Mouse (Mus musculus) CH12.LX (cell line): ENCODE data around the gene Ccdc78. TPM values are rescaled to one million over a fixed set of nuclear protein-coding genes. Genes with fewer than 3 reads are reported as not detected.

ENCODE experiments used
- DNase-seq: peaks from one replicate; pipeline ENCODE4 v3.0.0-alpha.2; 2013; ENCODE audit errors: extremely low read depth
- H3K27ac ChIP-seq: 2 replicates; pipeline ENCODE4 v1.5.1; 2012; ENCODE audit warnings: low read depth, mild to moderate bottlenecking, control low read depth, moderate library complexity; ENCODE audit not compliant: insufficient read depth
- H3K27me3 ChIP-seq: replicated peaks from 2 replicates; pipeline ENCODE3; 2012; ENCODE audit warnings: inconsistent platforms
- H3K36me3 ChIP-seq, 2 experiments: replicated peaks in 1 of 2; 2 replicates each; pipeline versions ENCODE3 to v1.6.1; 2012; ENCODE audit warnings: inconsistent platforms in 1 of 2, low read length in 1 of 2, mild to moderate bottlenecking in 1 of 2, mixed read lengths in 1 of 2, moderate library complexity in 1 of 2; ENCODE audit not compliant: control insufficient read depth in 1 of 2, insufficient read depth in 1 of 2
- H3K4me1 ChIP-seq, 2 experiments: 2 replicates each; pipeline ENCODE4 v1.6.1; 2012; ENCODE audit warnings: inconsistent platforms in 1 of 2, moderate library complexity in 1 of 2; ENCODE audit not compliant: insufficient read depth in 2 of 2, control insufficient read depth in 1 of 2
- H3K4me2 ChIP-seq: 2 replicates; pipeline ENCODE4 v1.6.1; 2012; ENCODE audit warnings: low read depth, mild to moderate bottlenecking, control low read depth; ENCODE audit not compliant: poor library complexity, insufficient read depth, severe bottlenecking
- H3K4me3 ChIP-seq, 3 experiments: fragments of 150-350 bp in 1 of 3; sonication (generic) in 1 of 3; replicated peaks in 1 of 3; 2 replicates each; pipeline versions ENCODE3 to v1.5.1; 2011 to 2012; ENCODE audit warnings: low read depth in 2 of 3, low read length in 2 of 3, mild to moderate bottlenecking in 2 of 3, moderate library complexity in 2 of 3, control low read depth in 1 of 3, improper control_type of control experiment in 1 of 3, inconsistent platforms in 1 of 3, mixed read lengths in 1 of 3; ENCODE audit not compliant: poor library complexity in 1 of 3
- H3K79me2 ChIP-seq: replicated peaks from 2 replicates; pipeline ENCODE4 v1.6.1; 2012; ENCODE audit warnings: mild to moderate bottlenecking, moderate library complexity; ENCODE audit not compliant: control insufficient read depth, poor library complexity, insufficient read depth, severe bottlenecking; ENCODE audit errors: extremely low read depth
- H3K9ac ChIP-seq: 2 replicates; pipeline ENCODE4 v1.6.1; 2012; ENCODE audit warnings: low read depth, mild to moderate bottlenecking, control low read depth, moderate library complexity; ENCODE audit not compliant: insufficient read depth
- H3K9me3 ChIP-seq: replicated peaks from 2 replicates; pipeline ENCODE3; 2012; ENCODE audit warnings: low read length, inconsistent platforms, mixed read lengths
- BHLHE40 ChIP-seq: IDR thresholded peaks from 2 replicates; pipeline ENCODE4 v1.6.1; 2011; ENCODE audit warnings: mild to moderate bottlenecking, low read depth, low read length, improper control_type of control experiment
- CHD1 ChIP-seq: IDR thresholded peaks from 2 replicates; pipeline ENCODE4 v1.6.1; 2012; ENCODE audit warnings: low read depth, low read length, improper control_type of control experiment, inconsistent platforms
- CHD2 ChIP-seq: IDR thresholded peaks from 2 replicates; pipeline ENCODE4 v1.6.1; 2011; ENCODE audit warnings: low read length, improper control_type of control experiment
- CTCF ChIP-seq, 2 experiments: IDR thresholded peaks in 1 of 2; conservative IDR thresholded peaks in 1 of 2; 2 replicates each; pipeline ENCODE4 v1.5.1; 2011 to 2012; ENCODE audit warnings: low read depth in 2 of 2, low read length in 2 of 2, improper control_type of control experiment in 1 of 2, inconsistent platforms in 1 of 2, mild to moderate bottlenecking in 1 of 2, moderate library complexity in 1 of 2
- E2F4 ChIP-seq: IDR thresholded peaks from 2 replicates; pipeline ENCODE4 v1.6.1; 2011; ENCODE audit warnings: low read depth, low read length, improper control_type of control experiment; ENCODE audit not compliant: insufficient replicate concordance
- ETS1 ChIP-seq: conservative IDR thresholded peaks from 2 replicates; pipeline ENCODE4 v1.6.1; 2012; ENCODE audit warnings: low read depth, mild to moderate bottlenecking, inconsistent platforms, low read length, improper control_type of control experiment, moderate library complexity
- GABPA ChIP-seq: IDR thresholded peaks from 2 replicates; pipeline ENCODE4 v1.6.1; 2012; ENCODE audit warnings: low read depth, low read length, improper control_type of control experiment, inconsistent platforms; ENCODE audit not compliant: insufficient replicate concordance
- HCFC1 ChIP-seq: IDR thresholded peaks from 2 replicates; pipeline ENCODE4 v1.6.1; 2012; ENCODE audit warnings: low read depth, mild to moderate bottlenecking, inconsistent platforms, low read length, improper control_type of control experiment
- IRF4 ChIP-seq: IDR thresholded peaks from 2 replicates; pipeline ENCODE4 v1.6.1; 2014; ENCODE audit warnings: low read depth, mild to moderate bottlenecking, inconsistent platforms, low read length, improper control_type of control experiment
- JUND ChIP-seq: conservative IDR thresholded peaks from 2 replicates; pipeline ENCODE4 v1.6.1; 2011; ENCODE audit warnings: low read depth, low read length, improper control_type of control experiment
- KAT2A ChIP-seq: IDR thresholded peaks from 2 replicates; pipeline ENCODE4 v1.6.1; 2012; ENCODE audit warnings: low read length, improper control_type of control experiment, inconsistent platforms; ENCODE audit not compliant: insufficient replicate concordance
- MAFK ChIP-seq: IDR thresholded peaks from 2 replicates; pipeline ENCODE4 v1.6.1; 2011; ENCODE audit warnings: low read length, improper control_type of control experiment; ENCODE audit not compliant: insufficient replicate concordance
- MAX ChIP-seq: IDR thresholded peaks from 2 replicates; pipeline ENCODE4 v1.6.1; 2011; ENCODE audit warnings: low read length, improper control_type of control experiment
- MEF2A ChIP-seq: IDR thresholded peaks from 2 replicates; pipeline ENCODE4 v1.6.1; 2014; ENCODE audit warnings: low read depth, mild to moderate bottlenecking, inconsistent platforms, low read length, improper control_type of control experiment, borderline replicate concordance
- MXI1 ChIP-seq: IDR thresholded peaks from 2 replicates; pipeline ENCODE4 v1.6.1; 2011; ENCODE audit warnings: mild to moderate bottlenecking, low read depth, low read length, improper control_type of control experiment
- NELFE ChIP-seq: IDR thresholded peaks from 2 replicates; pipeline ENCODE4 v1.6.1; 2011; ENCODE audit warnings: low read depth, low read length, improper control_type of control experiment
- NRF1 ChIP-seq: IDR thresholded peaks from 2 replicates; pipeline ENCODE4 v1.6.1; 2014; ENCODE audit warnings: low read depth, mild to moderate bottlenecking, inconsistent platforms, low read length, improper control_type of control experiment, moderate library complexity
- PAX5 ChIP-seq: IDR thresholded peaks from 2 replicates; pipeline ENCODE4 v1.6.1; 2012; ENCODE audit warnings: low read length, inconsistent platforms, mixed read lengths
- POLR2A ChIP-seq: IDR thresholded peaks from 2 replicates; pipeline ENCODE4 v1.6.1; 2011; ENCODE audit warnings: low read depth, mild to moderate bottlenecking, improper control_type of control experiment, low read length
- RAD21 ChIP-seq: IDR thresholded peaks from 2 replicates; pipeline ENCODE4 v1.6.1; 2011; ENCODE audit warnings: low read depth, mild to moderate bottlenecking, low read length, improper control_type of control experiment, moderate library complexity
- RCOR1 ChIP-seq: conservative IDR thresholded peaks from 2 replicates; pipeline ENCODE4 v1.6.1; 2012; ENCODE audit warnings: low read depth, mild to moderate bottlenecking, inconsistent platforms, low read length, improper control_type of control experiment
- SIN3A ChIP-seq: IDR thresholded peaks from 2 replicates; pipeline ENCODE4 v1.6.1; 2012; ENCODE audit warnings: low read length, improper control_type of control experiment, inconsistent platforms
- SMC3 ChIP-seq: IDR thresholded peaks from 2 replicates; pipeline ENCODE4 v1.6.1; 2011; ENCODE audit warnings: low read depth, low read length, improper control_type of control experiment
- TCF12 ChIP-seq: IDR thresholded peaks from 2 replicates; pipeline ENCODE4 v1.6.1; 2014; ENCODE audit warnings: low read depth, mild to moderate bottlenecking, inconsistent platforms, low read length, improper control_type of control experiment
- USF1 ChIP-seq: IDR thresholded peaks from 2 replicates; pipeline ENCODE4 v1.6.1; 2014; ENCODE audit warnings: low read depth, mild to moderate bottlenecking, inconsistent platforms, low read length, improper control_type of control experiment
- USF2 ChIP-seq: conservative IDR thresholded peaks from 2 replicates; pipeline ENCODE4 v1.6.1; 2011; ENCODE audit warnings: low read depth, low read length, improper control_type of control experiment
- ZC3H11A ChIP-seq: IDR thresholded peaks from 2 replicates; pipeline ENCODE4 v1.6.1; 2012; ENCODE audit warnings: low read depth, mild to moderate bottlenecking, inconsistent platforms, low read length, improper control_type of control experiment
- ZKSCAN1 ChIP-seq: IDR thresholded peaks from 2 replicates; pipeline ENCODE4 v1.6.1; 2012; ENCODE audit warnings: low read depth, inconsistent platforms, low read length, improper control_type of control experiment, borderline replicate concordance
- dilution Hi-C: fragments of 300-500 bp; cut with MboI; formaldehyde crosslinking; loops from 2 replicates; pipeline ENCODE4 v1.14.3; 2020; ENCODE audit warnings: low sequenced_read_pairs; ENCODE audit not compliant: extremely low pct_unique_long_range_greater_than_20kb, extremely low pct_ligation_motif_present
- in situ Hi-C: fragments of 300-500 bp; cut with MboI; formaldehyde crosslinking; loops from 3 replicates; pipeline ENCODE4 v1.14.3; 2019; ENCODE audit warnings: low sequenced_read_pairs, low pct_ligation_motif_present, low pct_unique_long_range_greater_than_20kb, mixed read lengths
- polyA plus RNA-seq: library from polyadenylated mRNA; unstranded; fragments of >175 nt; gene quantifications from 2 replicates; pipeline ENCODE4 v1.2.1, GENCODE M21; 2012; ENCODE audit warnings: low read depth; ENCODE audit not compliant: insufficient read length
- total RNA-seq, 2 experiments: library from RNA; depleted of rRNA; stranded (reverse); fragments of 300-350 nt in 1 of 2; fragments of >200 nt in 1 of 2; gene quantifications; 2 replicates each; pipeline ENCODE4 v1.2.3; 2012 to 2014

Gene Ccdc78
- total and polyA plus RNA-seq, 3 experiments, result 0.13 to 0.40 (median 0.25) TPM

DNA sequence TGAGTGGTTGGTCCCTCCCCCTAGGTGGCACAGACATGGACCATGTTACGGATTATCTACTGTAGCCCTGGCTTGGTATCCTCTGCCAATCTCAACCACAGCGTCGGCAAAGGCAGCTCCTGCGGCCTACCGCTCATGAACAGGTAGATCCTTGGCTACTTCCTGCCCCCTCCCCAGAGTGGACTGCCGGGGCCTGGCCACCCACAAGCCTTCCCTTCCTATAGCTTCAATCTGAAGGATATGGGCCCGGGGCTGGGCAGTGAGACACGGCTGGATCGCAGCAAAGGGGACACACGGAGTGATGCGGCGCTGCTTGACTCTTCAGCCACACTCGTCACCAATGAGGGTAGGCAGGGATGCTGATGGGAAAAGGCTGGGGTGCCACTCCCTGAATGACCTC lies 40.6 kb downstream of the Ccdc78 start:
- Histone ChIP-seq H3K27ac (no peak overlapping the region), H3K79me2 (peaks cover 9% of the 10 kb centered on the region), H3K27me3 (peaks cover 8% of the 10 kb centered on the region), H3K9me3 (no peaks in the 10 kb centered on the region), H3K4me1 (peaks cover 26 to 59% of the 10 kb centered on the region in 2 experiments), H3K4me3 (no peak overlapping the region), H3K4me2 (no peak overlapping the region), H3K9ac (no peak overlapping the region), H3K36me3 (peaks cover 49 to 70% of the 10 kb centered on the region in 2 experiments)
- TF ChIP-seq ZC3H11A, result no peak
- no peak for TF ChIP-seq CTCF (conservative IDR thresholded peaks at IDR 0.05 in 1 of 2, IDR thresholded peaks at IDR 0.05 in 1 of 2; ENCODE audit: low read depth in 2 of 2, low read length in 2 of 2)
- TF ChIP-seq IRF4, result no peak
- no peak for TF ChIP-seq NRF1
- no peak for TF ChIP-seq SIN3A
- TF ChIP-seq MEF2A, result no peak
- TF ChIP-seq USF2, result no peak
- TF ChIP-seq ETS1, result no peak
- TF ChIP-seq MXI1, result no peak
- TF ChIP-seq CHD1, result no peak
- TF ChIP-seq GABPA, result no peak
- TF ChIP-seq JUND, result no peak
- TF ChIP-seq E2F4, result no peak
- TF ChIP-seq MAFK, result no peak
- no peak for TF ChIP-seq NELFE
- no peak for TF ChIP-seq KAT2A
- dilution Hi-C loops (no loop called here), in situ Hi-C loops (no loop called here)
- DNase-seq, result no peak

DNA sequence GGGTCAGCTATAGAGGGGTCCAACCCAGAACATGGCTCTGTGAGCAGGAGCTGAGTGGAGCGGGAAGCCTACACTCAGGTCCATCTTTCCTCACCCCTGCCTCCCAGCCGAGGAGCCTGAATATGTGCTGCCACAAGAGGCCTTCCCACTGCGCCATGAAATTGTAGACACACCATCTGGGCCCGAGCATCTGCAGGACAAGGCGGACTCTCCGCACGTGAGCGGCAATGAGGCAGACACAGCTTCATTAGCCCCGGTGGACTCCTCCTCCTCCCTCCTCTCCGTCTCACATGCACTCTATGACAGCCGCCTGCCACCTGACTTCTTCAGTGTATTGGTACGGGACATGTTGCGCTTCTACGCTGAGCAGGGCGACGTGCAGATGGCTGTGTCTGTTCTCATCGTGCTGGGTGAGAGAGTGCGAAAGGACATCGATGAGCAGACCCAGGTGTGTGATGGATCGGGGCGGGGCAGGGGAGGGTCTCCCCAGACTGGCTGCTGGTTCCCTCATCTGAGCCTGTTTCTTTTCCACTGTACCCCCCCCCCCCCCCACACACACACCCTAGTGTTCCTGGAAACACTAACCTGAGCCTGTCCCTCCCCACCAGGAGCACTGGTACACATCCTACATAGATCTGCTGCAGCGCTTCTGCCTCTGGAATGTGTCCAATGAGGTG lies 41.3 kb downstream of the Ccdc78 start:
- peaks cover 26 to 59% of the 10 kb centered on the region in 2 experiments for H3K4me1 ChIP-seq
- DNase-seq, result no peak
- peaks cover 14% of the 10 kb centered on the region for H3K79me2 ChIP-seq
- peaks cover 1% of the 10 kb centered on the region for H3K27me3 ChIP-seq
- in situ Hi-C loops (no loop called here), dilution Hi-C loops (no loop called here)
- H3K9me3 ChIP-seq, result no peaks in the 10 kb centered on the region
- no peak overlapping the region for H3K27ac ChIP-seq
- H3K4me2 ChIP-seq, result no peak overlapping the region
- H3K36me3 ChIP-seq, result peaks cover 49 to 70% of the 10 kb centered on the region in 2 experiments
- TF ChIP-seq MAX (no peak), POLR2A (no peak), PAX5 (no peak), TCF12 (no peak), CHD2 (no peak), MAFK (no peak), IRF4 (no peak), MEF2A (no peak), E2F4 (no peak), CTCF (conservative IDR thresholded peaks at IDR 0.05 in 1 of 2, IDR thresholded peaks at IDR 0.05 in 1 of 2; ENCODE audit: low read depth in 2 of 2, low read length in 2 of 2) (no peak), BHLHE40 (no peak), RCOR1 (no peak), USF1 (no peak), USF2 (no peak), RAD21 (no peak), GABPA (no peak), ZKSCAN1 (no peak), CHD1 (no peak), SMC3 (no peak), HCFC1 (no peak)
- no peak overlapping the region for H3K9ac ChIP-seq
- no peak overlapping the region for H3K4me3 ChIP-seq
